In genomic region chr7:45770427-45771082, GRCm38 (mm10) we compare ENCODE assay signal across 2 mouse cellular contexts.
TF ChIP-seq lines count a peak whose summit lies in the region.

No protein-coding gene starts in this region.

TF ChIP-seq in CH12.LX, 34 proteins besides CTCF, POLR2A, EP300 and RAD21 (continued from another document):
- TF ChIP-seq MAX (IDR thresholded peaks at IDR 0.05; ENCODE audit: low read length) = 0 out of 2 replicates have a peak, but pooled peaks have one; percentile 7
- TF ChIP-seq GABPA (IDR thresholded peaks at IDR 0.05; ENCODE audit: insufficient replicate concordance, low read depth, low read length) = no peak
- no peak for TF ChIP-seq RCOR1 (conservative IDR thresholded peaks at IDR 0.05; ENCODE audit: low read depth, low read length)
- no peak for TF ChIP-seq E2F4 (IDR thresholded peaks at IDR 0.05; ENCODE audit: insufficient replicate concordance, low read depth, low read length)
- TF ChIP-seq ELF1 (IDR thresholded peaks at IDR 0.05; ENCODE audit: low read depth, low read length) = no peak
- no peak for TF ChIP-seq UBTF (IDR thresholded peaks at IDR 0.05; ENCODE audit: low read depth, low read length)
- no peak for TF ChIP-seq CHD2 (IDR thresholded peaks at IDR 0.05; ENCODE audit: low read length)
- peak; percentile 9; the same call in 1 of the 2 replicates for TF ChIP-seq TCF12 (IDR thresholded peaks at IDR 0.05; ENCODE audit: low read depth, low read length)
- no peak for TF ChIP-seq TBP (conservative IDR thresholded peaks at IDR 0.05; ENCODE audit: low read depth, low read length)

TF ChIP-seq in myocyte, 11 proteins besides CTCF, POLR2A, EP300 and RAD21 (continued from another document):
- TF ChIP-seq CEBPB (IDR thresholded peaks at IDR 0.05; ENCODE audit: insufficient read depth, poor library complexity, severe bottlenecking) = no peak
- TF ChIP-seq USF1 (IDR thresholded peaks at IDR 0.05; ENCODE audit: low read depth) = no peak
- TF ChIP-seq MAX (IDR thresholded peaks at IDR 0.05; ENCODE audit: low read depth) = no peak
- TF ChIP-seq POLR2AphosphoS2 (IDR thresholded peaks at IDR 0.05; ENCODE audit: insufficient read length, low read depth) = no peak
- TF ChIP-seq TCF3 (IDR thresholded peaks at IDR 0.05; ENCODE audit: insufficient read length, low read depth) = no peak
- TF ChIP-seq E2F4 (IDR thresholded peaks at IDR 0.05; ENCODE audit: insufficient read depth) = no peak
- TF ChIP-seq SRF (IDR thresholded peaks at IDR 0.05; ENCODE audit: control insufficient read depth, insufficient read length, low read depth) = no peak
- no peak for TF ChIP-seq MYOD1 (IDR thresholded peaks at IDR 0.05; ENCODE audit: control insufficient read depth in 1 of 3, insufficient read length in 2 of 3, low read depth in 2 of 3)
